Mouse (Mus musculus): ENCODE data around the gene Ddr1.

The Ddr1 gene

GRCm38 (mm10) chr17:35692368-35692767 lies 12.1 kb downstream of the Ddr1 start:
- no peak for DNase-seq (ENCODE audit: low spot score in 2 of 2)

- DNase-seq (ENCODE audit: low spot score in 2 of 2) = no peak
Measured at GRCm38 (mm10) chr17:35691811-35692210, 12.6 kb downstream of the Ddr1 start.

- no peak for DNase-seq (ENCODE audit: low spot score in 2 of 2)
Measured at GRCm38 (mm10) chr17:35689936-35690645, 14.3 kb downstream of the Ddr1 start.

GRCm38 (mm10) chr17:35688347-35689175 lies 15.9 kb downstream of the Ddr1 start:
- no peak for DNase-seq (ENCODE audit: low spot score in 2 of 2)

GRCm38 (mm10) chr17:35685061-35685460 lies 19.4 kb downstream of the Ddr1 start:
- DNase-seq (ENCODE audit: low spot score in 2 of 2) = no peak

- DNase-seq (ENCODE audit: low spot score in 2 of 2) = no peak
Measured at GRCm38 (mm10) chr17:35681986-35682385, 22.4 kb downstream of the Ddr1 start.

GRCm38 (mm10) chr17:35680591-35680990 lies 23.8 kb downstream of the Ddr1 start:
- no peak for DNase-seq (ENCODE audit: low spot score in 2 of 2)

- DNase-seq (ENCODE audit: low spot score in 2 of 2) = peak; percentile 78 to 82
Measured at GRCm38 (mm10) chr17:35673416-35674035, 30.9 kb downstream of the Ddr1 start, which contains the start of gene Gtf2h4. TSS of gene Gtf2h4 (minus strand) at chr17:35673739.

GRCm38 (mm10) chr17:35672527-35672926 lies 31.9 kb downstream of the Ddr1 start:
- no peak for DNase-seq (ENCODE audit: low spot score in 2 of 2)

- no peak for DNase-seq (ENCODE audit: low spot score in 2 of 2)
Measured at GRCm38 (mm10) chr17:35671846-35672245, 32.6 kb downstream of the Ddr1 start.

- no peak for DNase-seq (ENCODE audit: low spot score in 2 of 2)
Measured at GRCm38 (mm10) chr17:35669731-35670130, 34.7 kb downstream of the Ddr1 start.

GRCm38 (mm10) chr17:35667334-35668065 lies 36.9 kb downstream of the Ddr1 start, which contains the start of gene Vars2:
TSS of gene Vars2 (minus strand) at chr17:35667592.
- DNase-seq (ENCODE audit: low spot score in 2 of 2) = peak; percentile 95

GRCm38 (mm10) chr17:35666851-35667256 lies 37.6 kb downstream of the Ddr1 start:
- no peak for DNase-seq (ENCODE audit: low spot score in 2 of 2)

GRCm38 (mm10) chr17:35665957-35666515 lies 38.4 kb downstream of the Ddr1 start:
- DNase-seq (ENCODE audit: low spot score in 2 of 2) = no peak

GRCm38 (mm10) chr17:35653086-35653485 lies 51.3 kb downstream of the Ddr1 start:
- DNase-seq (ENCODE audit: low spot score in 2 of 2) = no peak

- no peak for DNase-seq (ENCODE audit: low spot score in 2 of 2)
Measured at GRCm38 (mm10) chr17:35649429-35649828, 55.0 kb downstream of the Ddr1 start.

GRCm38 (mm10) chr17:35643609-35644236 lies 60.7 kb downstream of the Ddr1 start, which contains the start of gene Mucl3:
TSS of gene Mucl3 (minus strand) at chr17:35643695.
- DNase-seq (ENCODE audit: low spot score in 2 of 2) = peak in 1 of 2 experiments; percentile 53

- peak in 1 of 2 experiments; percentile 47 for DNase-seq (ENCODE audit: low spot score in 2 of 2)
Measured at GRCm38 (mm10) chr17:35639352-35639751, 65.1 kb downstream of the Ddr1 start.

GRCm38 (mm10) chr17:35638475-35639190 lies 65.8 kb downstream of the Ddr1 start:
- DNase-seq (ENCODE audit: low spot score in 2 of 2) = peak; percentile 75 to 78

- no peak for DNase-seq (ENCODE audit: low spot score in 2 of 2)
Measured at GRCm38 (mm10) chr17:35636363-35636762, 68.1 kb downstream of the Ddr1 start.

Data from urinary bladder, postnatal 4 days (tissue).